Mouse (Mus musculus) hindbrain, embryonic 15.5 days (tissue): Measurements from ENCODE around the gene Bcas3. TPM values are rescaled to one million over a fixed set of nuclear protein-coding genes. Genes with fewer than 3 reads are reported as not detected.

ENCODE experiments used
- ATAC-seq: fragments of 200-750 bp; cut with Nextera tagmentation; 2 replicates; pipeline ENCODE4 v1.8.0; 2017; ENCODE audit warnings: low read depth, moderate number of reproducible peaks, moderate TSS enrichment; ENCODE audit not compliant: low FRiP score
- H3K27ac ChIP-seq: fragments of 300-500 bp; sonication (generic); replicated peaks from 2 replicates; pipeline ENCODE4 v1.5.1; 2015; ENCODE audit warnings: mild to moderate bottlenecking, inconsistent platforms
- H3K27me3 ChIP-seq: fragments of 300-500 bp; sonication (generic); 2 replicates; pipeline ENCODE4 v1.6.1; 2015; ENCODE audit warnings: control low read depth, inconsistent platforms
- H3K36me3 ChIP-seq: fragments of 300-500 bp; sonication (generic); 2 replicates; pipeline ENCODE4 v1.6.1; 2015; ENCODE audit warnings: control low read depth, inconsistent platforms
- H3K4me1 ChIP-seq: fragments of 300-500 bp; sonication (generic); replicated peaks from 2 replicates; pipeline ENCODE4 v1.6.1; 2015; ENCODE audit warnings: control low read depth, inconsistent platforms
- H3K4me2 ChIP-seq: fragments of 300-500 bp; sonication (generic); 2 replicates; pipeline ENCODE4 v1.6.1; 2015; ENCODE audit warnings: moderate library complexity, mild to moderate bottlenecking, inconsistent platforms
- H3K4me3 ChIP-seq: fragments of 300-500 bp; sonication (generic); 2 replicates; pipeline ENCODE4 v1.5.1; 2015; ENCODE audit warnings: mild to moderate bottlenecking, inconsistent platforms
- H3K9ac ChIP-seq: fragments of 300-500 bp; sonication (generic); 2 replicates; pipeline ENCODE4 v1.6.1; 2015; ENCODE audit warnings: inconsistent platforms
- H3K9me3 ChIP-seq: fragments of 300-500 bp; sonication (generic); 2 replicates; pipeline ENCODE4 v1.6.1; 2016; ENCODE audit warnings: control low read depth, inconsistent platforms
- WGBS: fragments of 180-500 bp; shearing (Covaris S2); methylation state at CpG from one replicate; pipeline ENCODE4 v1.1.7; 2015; 5-methylcytosine and 5-hydroxymethylcytosine counted together
- polyA plus RNA-seq: library from polyadenylated mRNA; unstranded; fragments of >200 nt; fragmentation: Nextera tagmentation; extraction: Ambion mirVana; gene quantifications from 2 replicates; pipeline ENCODE4 v1.2.1, GENCODE M21; 2015

The Bcas3 gene
- polyA plus RNA-seq, 1 experiment from 2014 or later = 31.9 TPM

- H3K9me3 ChIP-seq = no peaks in the 10 kb centered on the region
- H3K36me3 ChIP-seq = no peaks in the 10 kb centered on the region
- no peaks in the 10 kb centered on the region for H3K27me3 ChIP-seq
- peaks cover 7% of the 10 kb centered on the region for H3K4me1 ChIP-seq
- ATAC-seq = no peak
- H3K27ac ChIP-seq = no peak overlapping the region
- no peak overlapping the region for H3K4me3 ChIP-seq
- 34% methylated on average over 9 of the region's 9 CpGs for WGBS
- H3K9ac ChIP-seq = no peak overlapping the region
- H3K4me2 ChIP-seq = peak overlapping the region; percentile 26
Observed at GRCm38 (mm10) chr11:85667741-85668140, 314.8 kb downstream of the Bcas3 start.

- Histone ChIP-seq H3K9me3 (no peaks in the 10 kb centered on the region), H3K9ac (no peak overlapping the region), H3K4me2 (no peak overlapping the region), H3K36me3 (no peaks in the 10 kb centered on the region), H3K27me3 (no peaks in the 10 kb centered on the region), H3K27ac (no peak overlapping the region), H3K4me3 (no peak overlapping the region), H3K4me1 (peaks cover 5% of the 10 kb centered on the region)
- no peak for ATAC-seq
- 83% methylated on average over 10 of the region's 10 CpGs for WGBS
Observed at GRCm38 (mm10) chr11:85672881-85673475, 320.0 kb downstream of the Bcas3 start.

GRCm38 (mm10) chr11:85675244-85675643 is 322.3 kb downstream of the Bcas3 start:
- Histone ChIP-seq H3K36me3 (no peaks in the 10 kb centered on the region), H3K4me2 (no peak overlapping the region), H3K9ac (no peak overlapping the region), H3K4me3 (no peak overlapping the region), H3K9me3 (no peaks in the 10 kb centered on the region), H3K27me3 (no peaks in the 10 kb centered on the region), H3K4me1 (0 out of 2 replicates have a peak, but pooled peaks cover 4% of the 10 kb centered on the region), H3K27ac (no peak overlapping the region; the same call in 1 of the 2 replicates)
- 32% methylated on average over 4 of the region's 4 CpGs for WGBS
- ATAC-seq = no peak

GRCm38 (mm10) chr11:85676357-85677004 is 323.5 kb downstream of the Bcas3 start:
- no peak for ATAC-seq
- 68% methylated on average over 10 of the region's 10 CpGs for WGBS

GRCm38 (mm10) chr11:85678666-85679065 is 325.7 kb downstream of the Bcas3 start:
- WGBS = 28% methylated on average over 5 of the region's 5 CpGs
- no peaks in the 10 kb centered on the region for H3K36me3 ChIP-seq

More at GRCm38 (mm10) chr11:85676357-85677004, 323.5 kb downstream of the Bcas3 start:
- Histone ChIP-seq H3K27ac (no peak overlapping the region), H3K4me3 (no peak overlapping the region), H3K36me3 (no peaks in the 10 kb centered on the region), H3K4me2 (no peak overlapping the region), H3K9ac (no peak overlapping the region), H3K9me3 (no peaks in the 10 kb centered on the region), H3K27me3 (no peaks in the 10 kb centered on the region), H3K4me1 (0 out of 2 replicates have a peak, but pooled peaks cover 4% of the 10 kb centered on the region)

GRCm38 (mm10) chr11:85681580-85682419 is 328.8 kb downstream of the Bcas3 start:
- 85% methylated on average over 11 of the region's 11 CpGs for WGBS
- no peaks in the 10 kb centered on the region for H3K36me3 ChIP-seq
- no peak overlapping the region for H3K4me3 ChIP-seq
- no peaks in the 10 kb centered on the region for H3K9me3 ChIP-seq
- no peak for ATAC-seq
- no peaks in the 10 kb centered on the region for H3K27me3 ChIP-seq
- H3K9ac ChIP-seq = no peak overlapping the region
- no peaks in the 10 kb centered on the region for H3K4me1 ChIP-seq
- H3K4me2 ChIP-seq = no peak overlapping the region
- H3K27ac ChIP-seq = no peak overlapping the region

More at GRCm38 (mm10) chr11:85678666-85679065, 325.7 kb downstream of the Bcas3 start:
- H3K27ac ChIP-seq = no peak overlapping the region
- H3K4me1 ChIP-seq = 0 out of 2 replicates have a peak, but pooled peaks cover 4% of the 10 kb centered on the region
- no peak overlapping the region for H3K4me3 ChIP-seq
- H3K9ac ChIP-seq = no peak overlapping the region
- H3K27me3 ChIP-seq = no peaks in the 10 kb centered on the region
- ATAC-seq = 0 out of 2 replicates have a peak, but pooled peaks have one; percentile 45
- H3K9me3 ChIP-seq = no peaks in the 10 kb centered on the region
- H3K4me2 ChIP-seq = no peak overlapping the region

GRCm38 (mm10) chr11:85684981-85685380 is 332.0 kb downstream of the Bcas3 start:
- ATAC-seq = no peak
- Histone ChIP-seq H3K9me3 (no peaks in the 10 kb centered on the region), H3K36me3 (no peaks in the 10 kb centered on the region), H3K27me3 (no peaks in the 10 kb centered on the region), H3K4me2 (no peak overlapping the region), H3K27ac (no peak overlapping the region), H3K4me3 (no peak overlapping the region), H3K9ac (no peak overlapping the region), H3K4me1 (no peaks in the 10 kb centered on the region)
- WGBS = 88% methylated on average over 2 of the region's 2 CpGs

GRCm38 (mm10) chr11:85687816-85688439 is 335.0 kb downstream of the Bcas3 start:
- 44% methylated on average over 8 of the region's 8 CpGs for WGBS
- no peaks in the 10 kb centered on the region for H3K27me3 ChIP-seq
- no peak for ATAC-seq
- H3K9me3 ChIP-seq = no peaks in the 10 kb centered on the region
- H3K9ac ChIP-seq = no peak overlapping the region
- H3K4me2 ChIP-seq = no peak overlapping the region
- H3K4me3 ChIP-seq = no peak overlapping the region
- no peaks in the 10 kb centered on the region for H3K36me3 ChIP-seq
- no peaks in the 10 kb centered on the region for H3K4me1 ChIP-seq
- H3K27ac ChIP-seq = no peak overlapping the region

GRCm38 (mm10) chr11:85688440-85688838 is 335.5 kb downstream of the Bcas3 start:
- Histone ChIP-seq H3K4me2 (no peak overlapping the region), H3K9me3 (no peaks in the 10 kb centered on the region), H3K4me1 (no peaks in the 10 kb centered on the region; the same call in 1 of the 2 replicates), H3K27ac (no peak overlapping the region), H3K9ac (no peak overlapping the region), H3K36me3 (no peaks in the 10 kb centered on the region), H3K27me3 (no peaks in the 10 kb centered on the region), H3K4me3 (no peak overlapping the region)
- WGBS = 73% methylated on average over 6 of the region's 6 CpGs
- ATAC-seq = no peak

- H3K36me3 ChIP-seq = no peaks in the 10 kb centered on the region
- no peak overlapping the region for H3K4me2 ChIP-seq
- no peak overlapping the region for H3K9ac ChIP-seq
- no peaks in the 10 kb centered on the region; the same call in 1 of the 2 replicates for H3K4me1 ChIP-seq
- 88% methylated on average over 5 of the region's 5 CpGs for WGBS
- no peak overlapping the region for H3K27ac ChIP-seq
- H3K27me3 ChIP-seq = no peaks in the 10 kb centered on the region
- no peak overlapping the region for H3K4me3 ChIP-seq
- no peaks in the 10 kb centered on the region for H3K9me3 ChIP-seq
- no peak for ATAC-seq
Observed at GRCm38 (mm10) chr11:85689226-85689625, 336.3 kb downstream of the Bcas3 start.

GRCm38 (mm10) chr11:85691285-85691684 is 338.3 kb downstream of the Bcas3 start:
- H3K4me2 ChIP-seq = no peak overlapping the region
- H3K9ac ChIP-seq = no peak overlapping the region
- no peaks in the 10 kb centered on the region for H3K36me3 ChIP-seq
- no peak for ATAC-seq
- H3K27ac ChIP-seq = no peak overlapping the region
- no peak overlapping the region for H3K4me3 ChIP-seq
- no peaks in the 10 kb centered on the region for H3K27me3 ChIP-seq
- H3K4me1 ChIP-seq = peaks cover 8% of the 10 kb centered on the region
- no peaks in the 10 kb centered on the region for H3K9me3 ChIP-seq
- 59% methylated on average over 5 of the region's 5 CpGs for WGBS
